Mouse (Mus musculus) myocyte (in vitro differentiated cells): ENCODE measurements around the gene Pbrm1. TPM values are rescaled to one million over a fixed set of nuclear protein-coding genes. Genes with fewer than 3 reads are reported as not detected.

Experiments used
- H3K27me3 ChIP-seq: one replicate; pipeline ENCODE4 v1.6.1; 2011; ENCODE audit not compliant: control insufficient read depth, insufficient read depth, insufficient read length
- H3K36me3 ChIP-seq: one replicate; pipeline ENCODE4 v1.6.1; 2011; ENCODE audit not compliant: control insufficient read depth, insufficient read depth
- H3K4me2 ChIP-seq: one replicate; pipeline ENCODE4 v1.6.1; 2011; ENCODE audit warnings: low read depth, control low read depth
- H3K4me3 ChIP-seq: one replicate; pipeline ENCODE4 v1.5.1; 2011; ENCODE audit warnings: mild to moderate bottlenecking, control low read depth, moderate library complexity
- H3K79me2 ChIP-seq: one replicate; pipeline ENCODE4 v1.6.1; 2011; ENCODE audit not compliant: control insufficient read depth, insufficient read depth
- H3ac ChIP-seq: one replicate; pipeline ENCODE4 v1.6.1; 2011; ENCODE audit not compliant: control insufficient read depth, insufficient read length
- CEBPB ChIP-seq: IDR thresholded peaks from 2 replicates; pipeline ENCODE4 v1.6.1; 2011; ENCODE audit warnings: mild to moderate bottlenecking, moderate library complexity; ENCODE audit not compliant: poor library complexity, insufficient read depth, severe bottlenecking
- E2F4 ChIP-seq: IDR thresholded peaks from one replicate; pipeline ENCODE4 v1.6.1; 2011; ENCODE audit warnings: mild to moderate bottlenecking, control low read depth, moderate library complexity; ENCODE audit not compliant: insufficient read depth
- MAX ChIP-seq: IDR thresholded peaks from one replicate; pipeline ENCODE4 v1.6.1; 2011; ENCODE audit warnings: low read depth, mild to moderate bottlenecking, control low read depth
- MYOD1 ChIP-seq, 3 experiments: IDR thresholded peaks; one replicate each; pipeline ENCODE4 v1.6.1; 2011; ENCODE audit warnings: control low read depth in 2 of 3, low read depth in 2 of 3, mild to moderate bottlenecking in 2 of 3, moderate library complexity in 1 of 3; ENCODE audit not compliant: insufficient read length in 2 of 3, control insufficient read depth in 1 of 3
- MYOG ChIP-seq, 3 experiments: IDR thresholded peaks; one replicate each; pipeline ENCODE4 v1.6.1; 2011; ENCODE audit warnings: control low read depth in 2 of 3, low read depth in 2 of 3, mild to moderate bottlenecking in 2 of 3; ENCODE audit not compliant: insufficient read length in 2 of 3, control insufficient read depth in 1 of 3, insufficient read depth in 1 of 3
- POLR2A ChIP-seq: IDR thresholded peaks from one replicate; pipeline ENCODE4 v1.6.1; 2011; ENCODE audit warnings: low read depth, mild to moderate bottlenecking, control low read depth, moderate library complexity; ENCODE audit not compliant: insufficient read length
- POLR2AphosphoS2 ChIP-seq: IDR thresholded peaks from one replicate; pipeline ENCODE4 v1.6.1; 2011; ENCODE audit warnings: low read depth, control low read depth; ENCODE audit not compliant: insufficient read length
- REST ChIP-seq: IDR thresholded peaks from one replicate; pipeline ENCODE4 v1.6.1; 2011; ENCODE audit warnings: mild to moderate bottlenecking, control low read depth, moderate library complexity; ENCODE audit not compliant: insufficient read depth, insufficient read length
- SRF ChIP-seq: IDR thresholded peaks from one replicate; pipeline ENCODE4 v1.6.1; 2011; ENCODE audit warnings: low read depth; ENCODE audit not compliant: control insufficient read depth, insufficient read length
- TCF12 ChIP-seq: IDR thresholded peaks from one replicate; pipeline ENCODE4 v1.6.1; 2011; ENCODE audit warnings: mild to moderate bottlenecking, control low read depth; ENCODE audit not compliant: poor library complexity, insufficient read depth, severe bottlenecking
- TCF3 ChIP-seq: IDR thresholded peaks from one replicate; pipeline ENCODE4 v1.6.1; 2011; ENCODE audit warnings: low read depth, control low read depth; ENCODE audit not compliant: insufficient read length
- USF1 ChIP-seq: IDR thresholded peaks from one replicate; pipeline ENCODE4 v1.6.1; 2011; ENCODE audit warnings: low read depth, mild to moderate bottlenecking, control low read depth, moderate library complexity
- polyA plus RNA-seq: library from polyadenylated mRNA; unstranded; fragments of >200 nt; fragmentation: generic; extraction: Trizol; gene quantifications from one replicate; pipeline ENCODE4 v1.2.1, GENCODE M21; 2012; ENCODE audit warnings: missing spikeins

Gene Pbrm1
- polyA plus RNA-seq, 1 experiment: 14.1 TPM

- Histone ChIP-seq H3K4me2 (no peak overlapping the region), H3K36me3 (peaks cover 61% of the 10 kb centered on the region), H3K27me3 (no peaks in the 10 kb centered on the region), H3K79me2 (no peaks in the 10 kb centered on the region), H3ac (no peak overlapping the region), H3K4me3 (no peak overlapping the region)
- no peak for TF ChIP-seq E2F4
- TF ChIP-seq USF1: no peak
- no peak for TF ChIP-seq TCF3
- TF ChIP-seq POLR2AphosphoS2: no peak
- TF ChIP-seq SRF: no peak
- no peak for TF ChIP-seq REST
- TF ChIP-seq POLR2A: no peak
- no peak for TF ChIP-seq CEBPB
- no peak for TF ChIP-seq MYOD1 (IDR thresholded peaks at IDR 0.05; ENCODE audit: control insufficient read depth in 1 of 3, insufficient read length in 2 of 3, low read depth in 2 of 3)
- TF ChIP-seq MYOG (IDR thresholded peaks at IDR 0.05; ENCODE audit: control insufficient read depth in 1 of 3, insufficient read depth in 1 of 3, insufficient read length in 2 of 3, low read depth in 2 of 3): no peak
- no peak for TF ChIP-seq MAX
Observed at GRCm38 (mm10) chr14:31114011-31114410, 95.1 kb downstream of the Pbrm1 start.

- H3K36me3 ChIP-seq: peaks cover 54% of the 10 kb centered on the region
- H3K79me2 ChIP-seq: peaks cover 4% of the 10 kb centered on the region
- H3K4me2 ChIP-seq: no peak overlapping the region
- H3K4me3 ChIP-seq: no peak overlapping the region
- no peak overlapping the region for H3ac ChIP-seq
- TF ChIP-seq POLR2A (no peak), E2F4 (no peak), REST (no peak), TCF3 (no peak), CEBPB (no peak), SRF (no peak), USF1 (no peak), MYOG (IDR thresholded peaks at IDR 0.05; ENCODE audit: control insufficient read depth in 1 of 3, insufficient read depth in 1 of 3, insufficient read length in 2 of 3, low read depth in 2 of 3) (no peak), MYOD1 (IDR thresholded peaks at IDR 0.05; ENCODE audit: control insufficient read depth in 1 of 3, insufficient read length in 2 of 3, low read depth in 2 of 3) (no peak), POLR2AphosphoS2 (no peak), TCF12 (no peak), MAX (no peak)
- no peaks in the 10 kb centered on the region for H3K27me3 ChIP-seq
Observed at GRCm38 (mm10) chr14:31115522-31115921, 96.6 kb downstream of the Pbrm1 start.

- Histone ChIP-seq H3K4me3 (peak overlapping the region; percentile 94), H3K4me2 (peak overlapping the region; percentile 61), H3K36me3 (peaks cover 16% of the 10 kb centered on the region), H3K79me2 (peaks cover 28% of the 10 kb centered on the region), H3ac (no peak overlapping the region), H3K27me3 (no peaks in the 10 kb centered on the region)
- peak in 1 of 3 experiments; percentile 21 for TF ChIP-seq MYOG (IDR thresholded peaks at IDR 0.05; ENCODE audit: control insufficient read depth in 1 of 3, insufficient read depth in 1 of 3, insufficient read length in 2 of 3, low read depth in 2 of 3)
- TF ChIP-seq MAX: no peak
Observed at GRCm38 (mm10) chr14:31125106-31126075, 106.5 kb downstream of the Pbrm1 start.

DNA sequence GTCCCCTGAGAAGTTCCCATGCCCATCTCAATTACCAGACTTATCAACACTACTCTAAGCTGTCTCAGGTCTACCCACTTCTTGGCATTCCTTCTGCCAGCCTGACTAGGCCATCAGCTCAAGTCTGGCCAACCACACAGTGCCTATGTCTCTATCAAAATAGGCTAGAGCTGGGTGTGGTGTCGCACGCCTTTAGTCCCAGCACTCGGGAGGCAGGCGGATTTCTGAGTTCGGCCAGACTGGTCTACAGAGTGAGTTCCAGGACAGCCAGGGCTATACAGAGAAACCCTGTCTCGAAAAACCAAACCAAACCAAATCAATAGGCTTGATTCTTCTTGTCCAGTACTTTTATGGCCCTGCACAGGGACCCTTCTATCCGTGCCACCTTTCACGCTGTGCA lies 107.9 kb downstream of the Pbrm1 start:
- Histone ChIP-seq H3K27me3 (no peaks in the 10 kb centered on the region), H3K4me3 (peak overlapping the region; percentile 94), H3ac (no peak overlapping the region), H3K79me2 (peaks cover 28% of the 10 kb centered on the region), H3K4me2 (peak overlapping the region; percentile 81), H3K36me3 (peaks cover 5% of the 10 kb centered on the region)
- TF ChIP-seq MYOG (IDR thresholded peaks at IDR 0.05; ENCODE audit: control insufficient read depth in 1 of 3, insufficient read depth in 1 of 3, insufficient read length in 2 of 3, low read depth in 2 of 3) (no peak), USF1 (no peak), CEBPB (no peak), REST (no peak), POLR2A (no peak), POLR2AphosphoS2 (peak; percentile 21), TCF3 (no peak), TCF12 (no peak)

DNA sequence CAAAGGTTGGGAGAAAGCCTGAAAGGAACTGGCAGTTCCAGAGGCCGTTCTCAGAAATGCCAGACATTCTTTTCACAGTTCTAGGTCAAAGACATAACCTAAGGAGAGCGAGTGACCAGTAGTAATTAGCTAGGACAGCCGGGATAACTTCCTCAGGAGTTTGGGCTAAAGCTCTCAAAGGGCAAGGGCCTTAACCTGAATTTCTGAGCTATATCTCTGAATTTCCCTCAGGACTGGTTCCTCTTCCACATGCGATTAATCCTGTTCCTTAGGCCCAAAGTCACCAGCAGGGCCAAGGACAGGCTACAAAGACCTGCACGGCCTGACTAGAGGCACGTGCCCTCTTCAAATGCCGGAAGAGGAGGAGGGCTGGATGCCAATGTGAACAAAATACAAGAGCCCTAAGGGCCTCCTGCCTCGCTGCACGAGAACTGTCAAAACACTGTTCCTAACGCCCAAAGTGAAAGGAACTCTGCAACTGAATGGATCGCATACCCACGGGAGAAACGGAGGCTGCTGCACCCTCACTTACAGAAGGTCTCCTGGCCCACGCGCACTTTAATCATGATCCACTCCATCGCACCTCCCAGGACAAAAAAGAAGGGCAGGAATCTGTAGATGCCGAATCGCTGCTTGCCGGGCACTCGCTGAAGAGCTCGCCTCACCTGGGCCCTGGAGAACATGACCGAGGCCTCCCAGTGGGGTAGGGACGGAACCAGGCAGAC lies 109.3 kb downstream of the Pbrm1 start:
- Histone ChIP-seq H3K4me3 (peak overlapping the region; percentile 94), H3K27me3 (no peaks in the 10 kb centered on the region), H3K4me2 (peak overlapping the region; percentile 81), H3K36me3 (peaks cover 5% of the 10 kb centered on the region), H3ac (peak overlapping the region; percentile 29), H3K79me2 (peaks cover 28% of the 10 kb centered on the region)
- no peak for TF ChIP-seq SRF
- peak; percentile 66 for TF ChIP-seq USF1
